Mouse (Mus musculus) heart, adult 10 weeks (tissue): ENCODE measurements around the gene Psmb1. TPM values are rescaled to one million over a fixed set of nuclear protein-coding genes. Genes with fewer than 3 reads are reported as not detected.

ENCODE experiments used
- polyA plus RNA-seq: library from polyadenylated mRNA; stranded (reverse); fragments of 350-450 nt; fragmentation: Illumina TruSeq; extraction: RNeasy Lipid Tissue Mini Kit (QIAGEN cat#74804); gene quantifications from one replicate; pipeline ENCODE4 v1.2.3, GENCODE M21; 2014; ENCODE audit warnings: low read depth, low replicate concordance

The Psmb1 gene
- 115 TPM for polyA plus RNA-seq

GRCm38 (mm10) chr17:15499656-15500394, at the start of gene Psmb1, which contains the start of gene Tbp:
Psmb1 (minus strand) TSS chr17:15499751.
Tbp (plus strand) TSS chr17:15499888.

DNA sequence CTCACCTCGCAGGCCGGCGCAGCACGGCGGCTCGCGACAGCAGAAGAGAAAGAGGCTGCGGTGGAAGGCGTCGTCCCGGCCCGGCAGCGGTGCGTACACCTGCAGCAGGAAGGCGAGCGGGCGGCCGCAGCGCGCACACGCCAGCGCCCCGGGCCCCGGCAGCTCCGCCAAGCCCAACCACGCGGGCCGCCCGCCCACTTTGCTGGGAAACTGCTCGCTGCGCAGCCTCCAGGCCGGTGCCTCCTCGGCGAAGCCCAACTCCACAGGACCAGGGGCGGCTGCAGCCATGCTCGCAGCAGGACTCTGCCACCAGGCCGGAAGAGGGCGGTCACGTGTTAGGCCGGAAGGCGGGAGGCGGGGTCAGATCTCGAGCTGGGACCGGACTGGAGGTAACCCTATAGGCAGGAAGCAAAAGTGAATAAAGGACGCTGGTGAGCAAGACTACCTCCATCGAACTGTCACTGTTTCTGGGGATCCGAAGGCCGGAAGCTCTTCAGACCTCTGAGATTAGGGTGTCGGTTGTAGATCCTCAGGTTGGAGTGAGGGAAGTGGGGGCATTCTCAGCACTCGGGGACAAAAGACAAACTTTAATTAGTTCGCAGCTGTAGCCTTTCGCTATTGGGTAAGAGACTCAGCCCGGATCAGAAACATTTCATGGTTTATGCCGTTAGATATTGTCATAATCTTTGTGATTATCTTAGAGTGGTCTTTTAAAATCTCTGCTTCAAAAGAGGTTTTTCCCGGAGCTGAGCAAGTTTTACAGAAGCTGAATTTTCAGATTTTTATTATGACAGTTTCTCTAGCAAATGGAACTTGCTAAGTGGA, 27.6 kb upstream of the Psmb1 start, which contains the start of gene Pdcd2:
Gene Pdcd2, minus strand, starts transcription at position 316 of the 825 bp plus-strand sequence.

Other genes with a start within 250 kb of the Psmb1 start
- 5.2 TPM for gene Dll1, start 122.9 kb downstream of the Psmb1 start, polyA plus RNA-seq
- gene Fam120b, start 103.5 kb downstream of the Psmb1 start, polyA plus RNA-seq: 16.5 TPM
- gene Tbp, start 137 bp upstream of the Psmb1 start, polyA plus RNA-seq: 11.9 TPM
- 14.5 TPM for gene Pdcd2, start 27.6 kb upstream of the Psmb1 start, polyA plus RNA-seq
- 4.2 TPM for gene Prdm9, start 64.6 kb upstream of the Psmb1 start, polyA plus RNA-seq
- 8.8 TPM for gene Chd1, start 205.2 kb upstream of the Psmb1 start, polyA plus RNA-seq